Mouse (Mus musculus) telencephalon, adult 2 months (tissue): Measurements from ENCODE around the gene Gjd3.
A peak's percentile ranks its signal among the peaks of the same experiment; 100 is the strongest.

Experiments
- DNase-seq: peaks from one replicate; pipeline ENCODE4 v3.0.0-alpha.2; 2011; ENCODE audit warnings: low read depth, low spot score

Gene Gjd3

GRCm38 (mm10) chr11:98947969-98948569, 34.7 kb downstream of the Gjd3 start:
- no peak for DNase-seq

- DNase-seq: no peak
Measured at GRCm38 (mm10) chr11:98945605-98945977, 37.2 kb downstream of the Gjd3 start.

- no peak for DNase-seq
Measured at GRCm38 (mm10) chr11:98944897-98945604, 37.8 kb downstream of the Gjd3 start.

GRCm38 (mm10) chr11:98943741-98944461, 38.9 kb downstream of the Gjd3 start:
- DNase-seq: no peak

- no peak for DNase-seq
Measured at GRCm38 (mm10) chr11:98942923-98943641, 39.7 kb downstream of the Gjd3 start.

- DNase-seq: no peak
Measured at GRCm38 (mm10) chr11:98942555-98942922, 40.3 kb downstream of the Gjd3 start.

GRCm38 (mm10) chr11:98941826-98942550, 40.8 kb downstream of the Gjd3 start:
- peak; percentile 58 for DNase-seq

GRCm38 (mm10) chr11:98941341-98941825, 41.4 kb downstream of the Gjd3 start:
- peak; percentile 66 for DNase-seq

GRCm38 (mm10) chr11:98940776-98941175, 42.0 kb downstream of the Gjd3 start:
- no peak for DNase-seq

GRCm38 (mm10) chr11:98939953-98940641, 42.7 kb downstream of the Gjd3 start:
- peak; percentile 68 for DNase-seq

- DNase-seq: no peak
Measured at GRCm38 (mm10) chr11:98939084-98939952, 43.5 kb downstream of the Gjd3 start.

GRCm38 (mm10) chr11:98938701-98939083, 44.1 kb downstream of the Gjd3 start:
- DNase-seq: no peak

GRCm38 (mm10) chr11:98937914-98938694, 44.7 kb downstream of the Gjd3 start:
- DNase-seq: no peak

GRCm38 (mm10) chr11:98937410-98937913, 45.4 kb downstream of the Gjd3 start:
- DNase-seq: no peak

GRCm38 (mm10) chr11:98936606-98937409, 46.0 kb downstream of the Gjd3 start:
- no peak for DNase-seq

GRCm38 (mm10) chr11:98936170-98936569, 46.6 kb downstream of the Gjd3 start:
- DNase-seq: no peak

- no peak for DNase-seq
Measured at GRCm38 (mm10) chr11:98935123-98935522, 47.7 kb downstream of the Gjd3 start.

- no peak for DNase-seq
Measured at GRCm38 (mm10) chr11:98934367-98934766, 48.4 kb downstream of the Gjd3 start.
